Mouse (Mus musculus): ENCODE results near the gene Cnih2. TPM values are rescaled to one million over a fixed set of nuclear protein-coding genes. Genes with fewer than 3 reads are reported as not detected.

Gene Cnih2
- polyA plus RNA-seq, 1 experiment from 2014 or later: 485 TPM

Other genes with a start within 250 kb of the Cnih2 start
- gene Ctsf, start 243.4 kb downstream of the Cnih2 start, polyA plus RNA-seq (2014; fragmentation: Nextera tagmentation; extraction: Ambion mirVana): 68.8 and 74.4 TPM in 2 replicates
- 2.9 and 3.2 TPM in 2 replicates for gene Actn3, start 220.6 kb downstream of the Cnih2 start, polyA plus RNA-seq (2014; fragmentation: Nextera tagmentation; extraction: Ambion mirVana)
- 17.0 and 17.7 TPM in 2 replicates for gene Zdhhc24, start 219.9 kb downstream of the Cnih2 start, polyA plus RNA-seq (2014; fragmentation: Nextera tagmentation; extraction: Ambion mirVana)
- gene Bbs1, start 191.9 kb downstream of the Cnih2 start, polyA plus RNA-seq (2014; fragmentation: Nextera tagmentation; extraction: Ambion mirVana): 12.5 and 12.9 TPM in 2 replicates
- gene Dpp3, start 170.2 kb downstream of the Cnih2 start, polyA plus RNA-seq (2014; fragmentation: Nextera tagmentation; extraction: Ambion mirVana): 90.7 and 95.7 TPM in 2 replicates
- gene Peli3, start 155.4 kb downstream of the Cnih2 start, polyA plus RNA-seq (2014; fragmentation: Nextera tagmentation; extraction: Ambion mirVana): 9.5 and 11.6 TPM in 2 replicates
- gene Mrpl11, start 136.4 kb downstream of the Cnih2 start, polyA plus RNA-seq (2014; fragmentation: Nextera tagmentation; extraction: Ambion mirVana): 119 TPM in 2 replicates
- gene Npas4, start 108.2 kb downstream of the Cnih2 start, polyA plus RNA-seq (2014; fragmentation: Nextera tagmentation; extraction: Ambion mirVana): 0.23 and 0.31 TPM in 2 replicates
- gene Slc29a2, start 74.7 kb downstream of the Cnih2 start, polyA plus RNA-seq (2014; fragmentation: Nextera tagmentation; extraction: Ambion mirVana): 9.9 and 10.7 TPM in 2 replicates
- gene B4gat1, start 59.7 kb downstream of the Cnih2 start, polyA plus RNA-seq (2014; fragmentation: Nextera tagmentation; extraction: Ambion mirVana): 93.7 and 101 TPM in 2 replicates
- gene AC124502.3, start 59.6 kb downstream of the Cnih2 start, polyA plus RNA-seq (2014; fragmentation: Nextera tagmentation; extraction: Ambion mirVana): 1.4 and 1.9 TPM in 2 replicates
- 28.6 and 29.5 TPM in 2 replicates for gene Brms1, start 57.2 kb downstream of the Cnih2 start, polyA plus RNA-seq (2014; fragmentation: Nextera tagmentation; extraction: Ambion mirVana)
- 1.1 and 1.4 TPM in 2 replicates for gene Rin1, start 48.0 kb downstream of the Cnih2 start, polyA plus RNA-seq (2014; fragmentation: Nextera tagmentation; extraction: Ambion mirVana)
- 23.8 and 26.4 TPM in 2 replicates for gene Cd248, start 30.4 kb downstream of the Cnih2 start, polyA plus RNA-seq (2014; fragmentation: Nextera tagmentation; extraction: Ambion mirVana)
- gene Tmem151a, start 13.0 kb downstream of the Cnih2 start, polyA plus RNA-seq (2014; fragmentation: Nextera tagmentation; extraction: Ambion mirVana): 20.7 and 23.8 TPM in 2 replicates
- 62.4 and 72.6 TPM in 2 replicates for gene Yif1a, start 10.0 kb downstream of the Cnih2 start, polyA plus RNA-seq (2014; fragmentation: Nextera tagmentation; extraction: Ambion mirVana)
- 210 and 213 TPM in 2 replicates for gene Rab1b, start 8.6 kb upstream of the Cnih2 start, polyA plus RNA-seq (2014; fragmentation: Nextera tagmentation; extraction: Ambion mirVana)
- gene Klc2, start 20.0 kb upstream of the Cnih2 start, polyA plus RNA-seq (2014; fragmentation: Nextera tagmentation; extraction: Ambion mirVana): 72.7 and 72.9 TPM in 2 replicates
- gene Pacs1, start 174.6 kb upstream of the Cnih2 start, polyA plus RNA-seq (2014; fragmentation: Nextera tagmentation; extraction: Ambion mirVana): 54.3 and 59.7 TPM in 2 replicates
- 299 and 305 TPM in 2 replicates for gene Sf3b2, start 196.9 kb upstream of the Cnih2 start, polyA plus RNA-seq (2014; fragmentation: Nextera tagmentation; extraction: Ambion mirVana)
- 34.2 and 39.8 TPM in 2 replicates for gene Gal3st3, start 199.8 kb upstream of the Cnih2 start, polyA plus RNA-seq (2014; fragmentation: Nextera tagmentation; extraction: Ambion mirVana)
- not detected in 2 replicates for gene Catsper1, start 237.2 kb upstream of the Cnih2 start, polyA plus RNA-seq (2014; fragmentation: Nextera tagmentation; extraction: Ambion mirVana)

Measured in hindbrain, embryonic 14.5 days (tissue).